Mouse (Mus musculus): ENCODE results near the gene Por. TPM values are rescaled to one million over a fixed set of nuclear protein-coding genes. Genes with fewer than 3 reads are reported as not detected.

Gene Por
- polyA plus RNA-seq, 1 experiment from 2014 or later, result 99.7 TPM

DNA sequence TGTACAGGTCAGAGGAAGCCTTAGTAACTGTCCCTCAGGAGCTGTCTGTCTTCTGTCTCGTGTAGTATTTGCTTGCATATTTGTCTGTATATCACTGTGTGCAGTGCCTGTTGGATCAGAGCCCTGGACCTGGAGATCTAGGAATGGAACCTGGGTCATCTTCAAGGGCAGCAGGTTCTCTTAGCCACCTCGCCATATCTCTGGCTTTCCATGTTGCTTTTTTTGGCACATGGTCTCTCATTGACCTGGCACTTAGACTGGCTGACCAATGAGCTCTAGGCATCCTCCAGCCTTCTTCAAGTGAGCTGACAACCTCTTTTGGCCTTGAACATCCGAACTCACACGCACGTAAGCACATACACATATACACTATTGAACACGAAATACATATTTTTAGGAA, 32.4 kb downstream of the Por start:
- Histone ChIP-seq H3K4me2 (replicated peaks) (no peak overlapping the region), H3K4me3 (replicated peaks) (no peak overlapping the region), H3K27ac (replicated peaks) (no peak overlapping the region), H3K9me3 (replicated peaks) (no peaks in the 10 kb centered on the region), H3K27me3 (no peaks in the 10 kb centered on the region), H3K36me3 (peaks cover 13% of the 10 kb centered on the region), H3K4me1 (0 out of 2 replicates have a peak, but pooled peaks cover 3% of the 10 kb centered on the region), H3K9ac (no peak overlapping the region)
- WGBS, result 88% methylated on average over 6 of the region's 6 CpGs
- ATAC-seq (ENCODE audit: insufficient number of reproducible peaks, low FRiP score, low TSS enrichment, low read depth), result no peak

DNA sequence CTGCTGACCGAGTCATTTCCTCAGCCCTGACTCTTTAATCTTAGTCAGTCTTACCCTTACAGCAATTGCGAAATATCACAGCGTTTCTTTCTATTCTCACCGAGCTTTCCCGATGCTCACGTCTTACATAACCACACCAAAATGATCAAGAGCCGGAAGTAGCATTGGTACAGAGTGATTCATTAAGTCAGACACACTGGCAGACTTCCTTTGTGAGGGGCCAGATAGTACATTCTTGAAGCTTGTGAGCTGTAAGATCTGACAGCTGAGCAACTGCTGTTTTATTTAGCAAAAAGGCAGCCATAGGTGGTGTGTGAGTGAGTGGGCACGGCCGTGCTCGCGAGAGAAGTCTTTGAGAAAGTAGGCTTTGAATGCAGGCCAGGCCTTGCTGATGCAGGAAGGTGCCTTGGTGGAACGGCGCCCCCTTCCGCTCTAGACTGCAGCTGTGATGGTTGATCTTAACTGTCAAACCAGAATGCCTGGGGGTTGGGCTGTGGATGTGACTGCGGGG, 32.9 kb downstream of the Por start:
- Histone ChIP-seq H3K9me3 (replicated peaks) (no peaks in the 10 kb centered on the region), H3K9ac (no peak overlapping the region), H3K4me1 (0 out of 2 replicates have a peak, but pooled peaks cover 3% of the 10 kb centered on the region), H3K27ac (replicated peaks) (no peak overlapping the region), H3K36me3 (peaks cover 17% of the 10 kb centered on the region), H3K4me2 (replicated peaks) (no peak overlapping the region), H3K27me3 (no peaks in the 10 kb centered on the region), H3K4me3 (replicated peaks) (no peak overlapping the region)
- WGBS, result 67% methylated on average over 15 of the region's 15 CpGs
- ATAC-seq (ENCODE audit: insufficient number of reproducible peaks, low FRiP score, low TSS enrichment, low read depth), result no peak

GRCm38 (mm10) chr5:135703431-135703830, 33.6 kb downstream of the Por start:
- H3K9ac ChIP-seq, result no peak overlapping the region
- 89% methylated on average over 7 of the region's 7 CpGs for WGBS
- ATAC-seq (ENCODE audit: insufficient number of reproducible peaks, low FRiP score, low TSS enrichment, low read depth), result no peak
- peaks cover 21% of the 10 kb centered on the region for H3K36me3 ChIP-seq
- H3K27me3 ChIP-seq, result no peaks in the 10 kb centered on the region
- no peak overlapping the region for H3K4me2 ChIP-seq (replicated peaks)
- H3K27ac ChIP-seq (replicated peaks), result no peak overlapping the region
- H3K9me3 ChIP-seq (replicated peaks), result no peaks in the 10 kb centered on the region
- no peak overlapping the region for H3K4me3 ChIP-seq (replicated peaks)
- 0 out of 2 replicates have a peak, but pooled peaks cover 3% of the 10 kb centered on the region for H3K4me1 ChIP-seq

DNA sequence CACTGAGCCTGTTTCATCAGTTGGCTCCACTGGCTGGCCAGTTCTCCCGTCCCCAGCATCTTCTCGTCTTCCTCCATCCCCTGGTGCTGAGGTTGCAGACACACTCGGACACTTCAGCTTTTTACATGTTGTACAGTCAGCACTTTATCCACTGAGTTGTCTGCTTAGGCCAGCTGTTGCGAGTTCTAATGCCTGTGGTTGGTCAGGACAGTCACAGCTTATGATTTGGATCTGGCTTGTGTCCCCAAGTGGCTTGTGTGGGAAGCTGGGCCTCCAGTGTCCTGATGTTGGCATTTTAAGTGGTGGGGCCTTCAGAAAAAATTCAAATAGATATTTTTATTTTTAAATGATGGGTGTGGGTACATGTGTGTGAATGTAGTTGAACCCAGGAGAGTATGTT, 35.5 kb downstream of the Por start:
- ATAC-seq (ENCODE audit: insufficient number of reproducible peaks, low FRiP score, low TSS enrichment, low read depth), result no peak
- Histone ChIP-seq H3K9ac (no peak overlapping the region), H3K27ac (replicated peaks) (no peak overlapping the region), H3K4me3 (replicated peaks) (no peak overlapping the region), H3K4me2 (replicated peaks) (no peak overlapping the region), H3K4me1 (0 out of 2 replicates have a peak, but pooled peaks cover 3% of the 10 kb centered on the region), H3K27me3 (no peaks in the 10 kb centered on the region), H3K36me3 (peaks cover 19% of the 10 kb centered on the region), H3K9me3 (replicated peaks) (no peaks in the 10 kb centered on the region)
- 85% methylated on average over 4 of the region's 4 CpGs for WGBS

GRCm38 (mm10) chr5:135707039-135707438, 37.2 kb downstream of the Por start:
- WGBS, result 92% methylated on average over 13 of the region's 13 CpGs
- no peaks in the 10 kb centered on the region for H3K27me3 ChIP-seq
- ATAC-seq (ENCODE audit: insufficient number of reproducible peaks, low FRiP score, low TSS enrichment, low read depth), result no peak
- H3K27ac ChIP-seq (replicated peaks), result no peak overlapping the region
- no peaks in the 10 kb centered on the region for H3K9me3 ChIP-seq (replicated peaks)
- no peak overlapping the region for H3K4me3 ChIP-seq (replicated peaks)
- no peak overlapping the region for H3K9ac ChIP-seq
- H3K36me3 ChIP-seq, result peaks cover 19% of the 10 kb centered on the region
- no peak overlapping the region for H3K4me2 ChIP-seq (replicated peaks)
- H3K4me1 ChIP-seq, result 0 out of 2 replicates have a peak, but pooled peaks cover 3% of the 10 kb centered on the region

DNA sequence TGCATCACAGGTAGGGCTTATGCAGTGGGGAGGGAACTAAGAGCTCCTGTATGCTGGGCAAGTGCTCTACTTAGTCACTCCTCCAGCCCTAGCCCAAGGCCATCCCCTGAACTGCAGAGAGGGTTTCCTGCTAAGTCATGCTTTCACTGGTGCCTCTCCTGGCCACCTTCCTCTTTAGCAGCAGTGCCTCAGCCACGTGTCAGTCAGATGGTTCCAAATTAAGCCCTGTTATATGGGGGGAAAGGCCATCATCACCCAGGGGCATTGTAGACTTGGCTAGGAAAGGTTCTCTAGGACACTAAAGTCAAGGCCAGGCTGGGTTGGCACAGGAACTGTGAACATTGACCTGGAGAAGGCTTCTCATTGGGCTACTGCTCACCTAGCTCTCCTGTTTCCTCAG, 38.0 kb downstream of the Por start:
- no peak overlapping the region for H3K4me2 ChIP-seq (replicated peaks)
- ATAC-seq (ENCODE audit: insufficient number of reproducible peaks, low FRiP score, low TSS enrichment, low read depth), result no peak
- no peak overlapping the region for H3K4me3 ChIP-seq (replicated peaks)
- no peaks in the 10 kb centered on the region for H3K9me3 ChIP-seq (replicated peaks)
- H3K27me3 ChIP-seq, result no peaks in the 10 kb centered on the region
- no peak overlapping the region for H3K27ac ChIP-seq (replicated peaks)
- no peak overlapping the region for H3K9ac ChIP-seq
- 36% methylated on average over 1 of the region's 1 CpGs for WGBS
- H3K4me1 ChIP-seq, result 0 out of 2 replicates have a peak, but pooled peaks cover 2% of the 10 kb centered on the region
- peaks cover 19% of the 10 kb centered on the region for H3K36me3 ChIP-seq

DNA sequence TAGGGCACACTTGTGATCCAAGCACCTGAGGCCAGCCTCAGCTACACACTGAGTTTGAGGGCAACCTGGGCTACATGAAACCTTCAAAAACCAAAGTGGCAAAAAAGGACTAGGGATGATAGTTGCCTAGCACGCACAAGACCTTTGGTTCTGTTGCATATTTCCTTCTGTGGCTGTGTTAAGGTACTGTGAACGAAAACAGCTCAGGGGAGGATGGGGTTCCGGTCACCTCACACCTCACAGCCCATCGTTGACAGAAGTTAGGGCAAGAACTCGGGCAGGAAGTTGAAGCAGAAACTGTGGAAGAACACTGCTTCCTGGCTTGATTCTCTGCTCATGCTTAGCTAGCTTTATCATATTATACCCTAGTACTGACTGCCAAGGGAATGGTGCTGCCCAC, 39.9 kb downstream of the Por start:
- ATAC-seq (ENCODE audit: insufficient number of reproducible peaks, low FRiP score, low TSS enrichment, low read depth), result no peak
- H3K4me1 ChIP-seq, result 0 out of 2 replicates have a peak, but pooled peaks cover 10% of the 10 kb centered on the region

GRCm38 (mm10) chr5:135710599-135711214, 40.9 kb downstream of the Por start:
- Histone ChIP-seq H3K4me3 (replicated peaks) (no peak overlapping the region), H3K9me3 (replicated peaks) (no peaks in the 10 kb centered on the region), H3K27me3 (no peaks in the 10 kb centered on the region), H3K36me3 (peaks cover 19% of the 10 kb centered on the region), H3K4me1 (0 out of 2 replicates have a peak, but pooled peaks cover 10% of the 10 kb centered on the region), H3K27ac (replicated peaks) (no peak overlapping the region; the same call in 1 of the 2 replicates), H3K4me2 (replicated peaks) (no peak overlapping the region), H3K9ac (no peak overlapping the region)
- 76% methylated on average over 7 of the region's 7 CpGs for WGBS
- no peak for ATAC-seq (ENCODE audit: insufficient number of reproducible peaks, low FRiP score, low TSS enrichment, low read depth)

More for the DNA sequence above, 39.9 kb downstream of the Por start:
- no peaks in the 10 kb centered on the region for H3K27me3 ChIP-seq
- 92% methylated on average over 5 of the region's 5 CpGs for WGBS
- no peaks in the 10 kb centered on the region for H3K9me3 ChIP-seq (replicated peaks)
- peaks cover 19% of the 10 kb centered on the region for H3K36me3 ChIP-seq
- H3K4me2 ChIP-seq (replicated peaks), result no peak overlapping the region
- H3K9ac ChIP-seq, result no peak overlapping the region
- no peak overlapping the region for H3K4me3 ChIP-seq (replicated peaks)
- H3K27ac ChIP-seq (replicated peaks), result no peak overlapping the region

- no peak for ATAC-seq (ENCODE audit: insufficient number of reproducible peaks, low FRiP score, low TSS enrichment, low read depth)
- no peaks in the 10 kb centered on the region for H3K27me3 ChIP-seq
- 0 out of 2 replicates have a peak, but pooled peaks cover 10% of the 10 kb centered on the region for H3K4me1 ChIP-seq
- H3K27ac ChIP-seq (replicated peaks), result no peak overlapping the region
- H3K4me3 ChIP-seq (replicated peaks), result no peak overlapping the region
- no peak overlapping the region for H3K9ac ChIP-seq
- no peak overlapping the region for H3K4me2 ChIP-seq (replicated peaks)
- WGBS, result 89% methylated on average over 13 of the region's 13 CpGs
- no peaks in the 10 kb centered on the region for H3K9me3 ChIP-seq (replicated peaks)
- H3K36me3 ChIP-seq, result peaks cover 26% of the 10 kb centered on the region
These were observed 41.9 kb downstream of the Por start for GRCm38 (mm10) chr5:135711582-135712355.

- Histone ChIP-seq H3K4me3 (replicated peaks) (no peak overlapping the region), H3K9me3 (replicated peaks) (no peaks in the 10 kb centered on the region), H3K4me1 (0 out of 2 replicates have a peak, but pooled peaks cover 10% of the 10 kb centered on the region), H3K27ac (replicated peaks) (no peak overlapping the region), H3K36me3 (peaks cover 28% of the 10 kb centered on the region), H3K9ac (no peak overlapping the region), H3K27me3 (no peaks in the 10 kb centered on the region), H3K4me2 (replicated peaks) (no peak overlapping the region)
- WGBS, result 73% methylated on average over 4 of the region's 4 CpGs
- ATAC-seq (ENCODE audit: insufficient number of reproducible peaks, low FRiP score, low TSS enrichment, low read depth), result no peak
These were observed 43.0 kb downstream of the Por start for GRCm38 (mm10) chr5:135712803-135713202.

- no peaks in the 10 kb centered on the region for H3K27me3 ChIP-seq
- no peaks in the 10 kb centered on the region for H3K9me3 ChIP-seq (replicated peaks)
- no peak overlapping the region for H3K9ac ChIP-seq
- 0 out of 2 replicates have a peak, but pooled peaks cover 10% of the 10 kb centered on the region for H3K4me1 ChIP-seq
- no peak; the same call in 1 of the 2 replicates for ATAC-seq (ENCODE audit: insufficient number of reproducible peaks, low FRiP score, low TSS enrichment, low read depth)
- 74% methylated on average over 16 of the region's 16 CpGs for WGBS
- no peak overlapping the region for H3K4me3 ChIP-seq (replicated peaks)
- H3K27ac ChIP-seq (replicated peaks), result no peak overlapping the region
- H3K4me2 ChIP-seq (replicated peaks), result no peak overlapping the region
- peaks cover 26% of the 10 kb centered on the region for H3K36me3 ChIP-seq
These were observed 43.8 kb downstream of the Por start for GRCm38 (mm10) chr5:135713441-135714218.
